Mouse (Mus musculus): ENCODE measurements around the gene Myof. TPM values are rescaled to one million over a fixed set of nuclear protein-coding genes. Genes with fewer than 3 reads are reported as not detected.

Gene Myof
- polyA plus RNA-seq, 1 experiment from 2014 or later: 22.7 TPM

GRCm38 (mm10) chr19:37881431-37882081, 161.8 kb downstream of the Myof start:
- ATAC-seq (ENCODE audit: insufficient number of reproducible peaks, insufficient read depth, low FRiP score, low read depth): no peak
- H3K27ac ChIP-seq (ENCODE audit: low read length): no peak overlapping the region
- no peak overlapping the region for H3K9ac ChIP-seq (replicated peaks; ENCODE audit: low read depth, low read length)
- no peaks in the 10 kb centered on the region for H3K36me3 ChIP-seq (ENCODE audit: control insufficient read depth, insufficient read depth, low read length)
- H3K4me2 ChIP-seq (replicated peaks; ENCODE audit: low read depth, low read length): no peak overlapping the region
- 18% methylated on average over 9 of the region's 9 CpGs for WGBS
- H3K4me3 ChIP-seq (ENCODE audit: low read depth, low read length): no peak overlapping the region
- H3K9me3 ChIP-seq (ENCODE audit: control insufficient read depth, low read depth, low read length): no peaks in the 10 kb centered on the region
- H3K27me3 ChIP-seq (ENCODE audit: control insufficient read depth, insufficient read depth, low read length): 0 out of 2 replicates have a peak, but pooled peaks cover 7% of the 10 kb centered on the region
- no peaks in the 10 kb centered on the region for H3K4me1 ChIP-seq (ENCODE audit: control insufficient read depth, insufficient read depth, low read length)

- Histone ChIP-seq H3K27ac (ENCODE audit: low read length) (no peak overlapping the region), H3K9ac (replicated peaks; ENCODE audit: low read depth, low read length) (no peak overlapping the region), H3K36me3 (ENCODE audit: control insufficient read depth, insufficient read depth, low read length) (no peaks in the 10 kb centered on the region), H3K9me3 (ENCODE audit: control insufficient read depth, low read depth, low read length) (no peaks in the 10 kb centered on the region), H3K4me1 (ENCODE audit: control insufficient read depth, insufficient read depth, low read length) (no peaks in the 10 kb centered on the region), H3K27me3 (ENCODE audit: control insufficient read depth, insufficient read depth, low read length) (0 out of 2 replicates have a peak, but pooled peaks cover 7% of the 10 kb centered on the region), H3K4me2 (replicated peaks; ENCODE audit: low read depth, low read length) (0 out of 2 replicates have a peak overlapping the region, but pooled peaks have one; percentile 15), H3K4me3 (ENCODE audit: low read depth, low read length) (no peak overlapping the region)
- WGBS: 12% methylated on average over 20 of the region's 20 CpGs
- no peak for ATAC-seq (ENCODE audit: insufficient number of reproducible peaks, insufficient read depth, low FRiP score, low read depth)
Observed at GRCm38 (mm10) chr19:37877511-37878167, 165.7 kb downstream of the Myof start.

GRCm38 (mm10) chr19:37876605-37877245, 166.7 kb downstream of the Myof start:
- Histone ChIP-seq H3K9me3 (ENCODE audit: control insufficient read depth, low read depth, low read length) (no peaks in the 10 kb centered on the region), H3K4me1 (ENCODE audit: control insufficient read depth, insufficient read depth, low read length) (no peaks in the 10 kb centered on the region), H3K36me3 (ENCODE audit: control insufficient read depth, insufficient read depth, low read length) (no peaks in the 10 kb centered on the region), H3K27me3 (ENCODE audit: control insufficient read depth, insufficient read depth, low read length) (0 out of 2 replicates have a peak, but pooled peaks cover 7% of the 10 kb centered on the region), H3K9ac (replicated peaks; ENCODE audit: low read depth, low read length) (no peak overlapping the region), H3K4me3 (ENCODE audit: low read depth, low read length) (no peak overlapping the region), H3K4me2 (replicated peaks; ENCODE audit: low read depth, low read length) (no peak overlapping the region), H3K27ac (ENCODE audit: low read length) (no peak overlapping the region)
- ATAC-seq (ENCODE audit: insufficient number of reproducible peaks, insufficient read depth, low FRiP score, low read depth): no peak
- WGBS: 67% methylated on average over 6 of the region's 6 CpGs

GRCm38 (mm10) chr19:37873499-37873898, 169.9 kb downstream of the Myof start:
- no peak overlapping the region for H3K4me3 ChIP-seq (ENCODE audit: low read depth, low read length)
- no peak for ATAC-seq (ENCODE audit: insufficient number of reproducible peaks, insufficient read depth, low FRiP score, low read depth)
- H3K4me1 ChIP-seq (ENCODE audit: control insufficient read depth, insufficient read depth, low read length): no peaks in the 10 kb centered on the region
- H3K27me3 ChIP-seq (ENCODE audit: control insufficient read depth, insufficient read depth, low read length): 0 out of 2 replicates have a peak, but pooled peaks cover 3% of the 10 kb centered on the region
- H3K27ac ChIP-seq (ENCODE audit: low read length): no peak overlapping the region
- 94% methylated on average over 1 of the region's 1 CpGs for WGBS
- no peaks in the 10 kb centered on the region for H3K36me3 ChIP-seq (ENCODE audit: control insufficient read depth, insufficient read depth, low read length)
- no peaks in the 10 kb centered on the region for H3K9me3 ChIP-seq (ENCODE audit: control insufficient read depth, low read depth, low read length)
- no peak overlapping the region for H3K9ac ChIP-seq (replicated peaks; ENCODE audit: low read depth, low read length)
- no peak overlapping the region for H3K4me2 ChIP-seq (replicated peaks; ENCODE audit: low read depth, low read length)

GRCm38 (mm10) chr19:37867592-37867991, 175.8 kb downstream of the Myof start:
- H3K9me3 ChIP-seq (ENCODE audit: control insufficient read depth, low read depth, low read length): no peaks in the 10 kb centered on the region
- H3K36me3 ChIP-seq (ENCODE audit: control insufficient read depth, insufficient read depth, low read length): no peaks in the 10 kb centered on the region
- no peak for ATAC-seq (ENCODE audit: insufficient number of reproducible peaks, insufficient read depth, low FRiP score, low read depth)
- no peak overlapping the region for H3K9ac ChIP-seq (replicated peaks; ENCODE audit: low read depth, low read length)
- H3K27ac ChIP-seq (ENCODE audit: low read length): no peak overlapping the region
- H3K4me1 ChIP-seq (ENCODE audit: control insufficient read depth, insufficient read depth, low read length): no peaks in the 10 kb centered on the region
- no peaks in the 10 kb centered on the region for H3K27me3 ChIP-seq (ENCODE audit: control insufficient read depth, insufficient read depth, low read length)
- no peak overlapping the region for H3K4me3 ChIP-seq (ENCODE audit: low read depth, low read length)
- WGBS: 66% methylated on average over 3 of the region's 3 CpGs
- H3K4me2 ChIP-seq (replicated peaks; ENCODE audit: low read depth, low read length): no peak overlapping the region

GRCm38 (mm10) chr19:37866994-37867393, 176.4 kb downstream of the Myof start:
- Histone ChIP-seq H3K4me2 (replicated peaks; ENCODE audit: low read depth, low read length) (no peak overlapping the region), H3K27me3 (ENCODE audit: control insufficient read depth, insufficient read depth, low read length) (no peaks in the 10 kb centered on the region), H3K9ac (replicated peaks; ENCODE audit: low read depth, low read length) (no peak overlapping the region), H3K4me3 (ENCODE audit: low read depth, low read length) (no peak overlapping the region), H3K9me3 (ENCODE audit: control insufficient read depth, low read depth, low read length) (no peaks in the 10 kb centered on the region), H3K36me3 (ENCODE audit: control insufficient read depth, insufficient read depth, low read length) (no peaks in the 10 kb centered on the region), H3K27ac (ENCODE audit: low read length) (no peak overlapping the region), H3K4me1 (ENCODE audit: control insufficient read depth, insufficient read depth, low read length) (no peaks in the 10 kb centered on the region)
- no peak for ATAC-seq (ENCODE audit: insufficient number of reproducible peaks, insufficient read depth, low FRiP score, low read depth)
- 83% methylated on average over 6 of the region's 6 CpGs for WGBS

- Histone ChIP-seq H3K4me2 (replicated peaks; ENCODE audit: low read depth, low read length) (no peak overlapping the region), H3K27me3 (ENCODE audit: control insufficient read depth, insufficient read depth, low read length) (no peaks in the 10 kb centered on the region), H3K4me1 (ENCODE audit: control insufficient read depth, insufficient read depth, low read length) (no peaks in the 10 kb centered on the region), H3K27ac (ENCODE audit: low read length) (no peak overlapping the region), H3K9me3 (ENCODE audit: control insufficient read depth, low read depth, low read length) (no peaks in the 10 kb centered on the region), H3K36me3 (ENCODE audit: control insufficient read depth, insufficient read depth, low read length) (no peaks in the 10 kb centered on the region), H3K9ac (replicated peaks; ENCODE audit: low read depth, low read length) (no peak overlapping the region), H3K4me3 (ENCODE audit: low read depth, low read length) (no peak overlapping the region)
- 88% methylated on average over 1 of the region's 1 CpGs for WGBS
- ATAC-seq (ENCODE audit: insufficient number of reproducible peaks, insufficient read depth, low FRiP score, low read depth): no peak
Observed at GRCm38 (mm10) chr19:37861171-37861570, 182.2 kb downstream of the Myof start.

GRCm38 (mm10) chr19:37860267-37860666, 183.1 kb downstream of the Myof start:
- Histone ChIP-seq H3K4me2 (replicated peaks; ENCODE audit: low read depth, low read length) (no peak overlapping the region), H3K27ac (ENCODE audit: low read length) (no peak overlapping the region), H3K9me3 (ENCODE audit: control insufficient read depth, low read depth, low read length) (no peaks in the 10 kb centered on the region), H3K27me3 (ENCODE audit: control insufficient read depth, insufficient read depth, low read length) (no peaks in the 10 kb centered on the region), H3K9ac (replicated peaks; ENCODE audit: low read depth, low read length) (no peak overlapping the region), H3K4me3 (ENCODE audit: low read depth, low read length) (no peak overlapping the region), H3K4me1 (ENCODE audit: control insufficient read depth, insufficient read depth, low read length) (no peaks in the 10 kb centered on the region), H3K36me3 (ENCODE audit: control insufficient read depth, insufficient read depth, low read length) (no peaks in the 10 kb centered on the region)
- ATAC-seq (ENCODE audit: insufficient number of reproducible peaks, insufficient read depth, low FRiP score, low read depth): no peak
- WGBS: 93% methylated on average over 1 of the region's 1 CpGs

All from stomach, embryonic 14.5 days (tissue).